Mouse (Mus musculus) bone marrow, adult 2 months (tissue): ENCODE data around the gene Hmgcl.

Experiments
- CTCF ChIP-seq: fragments of 200-500 bp; IDR thresholded peaks from 2 replicates; pipeline ENCODE4 v1.5.1; 2011; ENCODE audit warnings: low read length, control low read depth; ENCODE audit not compliant: control insufficient read depth, insufficient read depth
- POLR2A ChIP-seq: fragments of 200-500 bp; IDR thresholded peaks from 2 replicates; pipeline ENCODE4 v1.6.1; 2011; ENCODE audit warnings: low read depth, mild to moderate bottlenecking, control low read depth, low read length, borderline replicate concordance; ENCODE audit not compliant: control insufficient read depth

DNA sequence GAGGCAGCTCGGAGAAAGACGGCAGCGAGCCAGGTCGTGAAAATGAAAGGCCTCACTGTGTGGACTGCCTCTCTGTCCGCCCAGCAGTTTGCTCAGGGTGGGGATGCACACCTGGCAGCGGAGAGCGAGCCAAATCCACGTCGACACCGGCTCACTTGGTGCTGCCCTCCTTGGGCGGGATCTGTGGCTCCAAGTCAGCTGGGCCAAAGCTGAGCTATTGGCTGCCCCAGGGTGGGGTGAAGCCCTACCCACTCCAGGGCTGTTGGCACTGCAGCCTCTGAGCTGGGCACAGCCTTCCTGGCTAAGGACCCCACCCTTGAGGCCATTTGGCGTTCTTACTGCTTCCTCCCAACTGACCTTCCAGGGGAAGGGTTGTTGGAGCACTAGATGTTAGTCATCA lies 18.2 kb downstream of the Hmgcl start:
- TF ChIP-seq POLR2A (no peak; the same call in 1 of the 2 replicates), CTCF (no peak)
